Mouse (Mus musculus) forebrain, embryonic 10.5 days (tissue): ENCODE data around the gene Slc5a5. TPM values are rescaled to one million over a fixed set of nuclear protein-coding genes. Genes with fewer than 3 reads are reported as not detected.

Experiments
- DNase-seq: peaks from one replicate; pipeline ENCODE4 v3.0.0-alpha.2; 2017; ENCODE audit warnings: low spot score; ENCODE audit errors: extremely low spot score
- H3K27ac ChIP-seq: fragments of 300-500 bp; sonication (generic); 2 replicates; pipeline ENCODE4 v1.5.1; 2016; ENCODE audit warnings: mild to moderate bottlenecking
- H3K27me3 ChIP-seq: fragments of 300-500 bp; sonication (generic); 2 replicates; pipeline ENCODE4 v1.6.1; 2016; ENCODE audit warnings: mild to moderate bottlenecking; ENCODE audit not compliant: poor library complexity, severe bottlenecking
- H3K36me3 ChIP-seq: fragments of 300-500 bp; sonication (generic); replicated peaks from 2 replicates; pipeline ENCODE4 v1.6.1; 2016; ENCODE audit warnings: mild to moderate bottlenecking, moderate library complexity
- H3K4me1 ChIP-seq: fragments of 300-500 bp; sonication (generic); 2 replicates; pipeline ENCODE4 v1.6.1; 2016
- H3K4me3 ChIP-seq: fragments of 300-500 bp; sonication (generic); 2 replicates; pipeline ENCODE4 v1.5.1; 2016; ENCODE audit warnings: mild to moderate bottlenecking, moderate library complexity
- H3K9me3 ChIP-seq: fragments of 300-500 bp; sonication (generic); 2 replicates; pipeline ENCODE4 v1.6.1; 2016; ENCODE audit warnings: mild to moderate bottlenecking, moderate library complexity
- WGBS: fragments of 180-500 bp; shearing (Covaris S2); methylation state at CpG from one replicate; pipeline ENCODE4 v1.1.7; 2016; 5-methylcytosine and 5-hydroxymethylcytosine counted together
- polyA plus RNA-seq: library from polyadenylated mRNA; unstranded; fragments of >200 nt; fragmentation: Nextera tagmentation; extraction: Ambion mirVana; gene quantifications from 2 replicates; pipeline ENCODE4 v1.2.1, GENCODE M21; 2016

Slc5a5 gene
- polyA plus RNA-seq, 1 experiment from 2014 or later: 0.36 TPM

DNA sequence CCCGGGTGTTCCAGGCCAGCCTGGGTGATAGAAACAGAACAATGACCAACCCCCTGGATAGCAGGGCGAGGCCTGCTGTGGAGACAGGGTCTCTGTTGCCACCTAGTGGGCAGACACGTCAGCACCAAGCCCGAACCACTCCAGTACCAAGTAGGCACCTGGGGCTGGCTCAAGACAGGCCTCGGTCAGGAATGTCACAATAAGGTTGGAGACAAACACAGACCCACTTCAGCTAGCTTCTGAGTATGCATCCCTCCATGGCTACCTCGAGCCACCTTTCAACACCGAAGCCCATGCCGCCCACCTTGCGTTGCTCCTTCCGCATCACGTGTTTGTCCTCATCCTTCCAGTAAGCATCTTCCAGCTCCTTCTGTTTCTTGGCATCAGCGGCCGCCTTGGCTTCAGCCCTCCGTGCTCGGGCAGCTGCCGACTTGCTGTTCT lies 22.9 kb downstream of the Slc5a5 start:
- Histone ChIP-seq H3K4me3 (0 out of 2 replicates have a peak overlapping the region, but pooled peaks have one; percentile 42), H3K27ac (peak overlapping the region; percentile 74), H3K27me3 (peaks cover 17% of the 10 kb centered on the region), H3K9me3 (no peaks in the 10 kb centered on the region), H3K4me1 (peaks cover 71% of the 10 kb centered on the region), H3K36me3 (peaks cover 16% of the 10 kb centered on the region)
- peak; percentile 73 for DNase-seq
- 47% methylated on average over 16 of the region's 16 CpGs for WGBS

DNA sequence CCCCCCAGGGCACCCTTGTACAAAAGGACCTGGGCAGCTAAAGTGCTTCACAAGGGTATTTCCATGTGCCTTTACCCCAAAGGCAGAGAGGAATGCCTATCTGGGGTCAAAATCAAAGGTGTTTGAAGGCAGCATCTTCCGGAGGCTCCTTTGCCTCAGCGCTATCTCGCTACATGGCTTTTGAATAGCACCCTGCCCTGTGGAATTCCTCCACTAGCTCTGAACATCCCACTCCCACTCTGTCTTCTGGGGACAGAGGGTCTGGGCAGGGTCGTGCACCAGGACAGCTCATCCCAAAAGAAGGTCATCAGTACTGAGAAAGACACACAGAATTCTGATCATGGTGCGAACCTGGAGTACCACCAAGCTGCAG lies 23.4 kb downstream of the Slc5a5 start:
- no peaks in the 10 kb centered on the region for H3K9me3 ChIP-seq
- peak overlapping the region; percentile 74 for H3K27ac ChIP-seq
- peaks cover 16% of the 10 kb centered on the region for H3K36me3 ChIP-seq
- H3K4me3 ChIP-seq: peak overlapping the region; percentile 42; the same call in 1 of the 2 replicates
- 38% methylated on average over 5 of the region's 5 CpGs for WGBS
- no peak for DNase-seq
- H3K27me3 ChIP-seq: peaks cover 21% of the 10 kb centered on the region
- H3K4me1 ChIP-seq: peaks cover 75% of the 10 kb centered on the region

DNA sequence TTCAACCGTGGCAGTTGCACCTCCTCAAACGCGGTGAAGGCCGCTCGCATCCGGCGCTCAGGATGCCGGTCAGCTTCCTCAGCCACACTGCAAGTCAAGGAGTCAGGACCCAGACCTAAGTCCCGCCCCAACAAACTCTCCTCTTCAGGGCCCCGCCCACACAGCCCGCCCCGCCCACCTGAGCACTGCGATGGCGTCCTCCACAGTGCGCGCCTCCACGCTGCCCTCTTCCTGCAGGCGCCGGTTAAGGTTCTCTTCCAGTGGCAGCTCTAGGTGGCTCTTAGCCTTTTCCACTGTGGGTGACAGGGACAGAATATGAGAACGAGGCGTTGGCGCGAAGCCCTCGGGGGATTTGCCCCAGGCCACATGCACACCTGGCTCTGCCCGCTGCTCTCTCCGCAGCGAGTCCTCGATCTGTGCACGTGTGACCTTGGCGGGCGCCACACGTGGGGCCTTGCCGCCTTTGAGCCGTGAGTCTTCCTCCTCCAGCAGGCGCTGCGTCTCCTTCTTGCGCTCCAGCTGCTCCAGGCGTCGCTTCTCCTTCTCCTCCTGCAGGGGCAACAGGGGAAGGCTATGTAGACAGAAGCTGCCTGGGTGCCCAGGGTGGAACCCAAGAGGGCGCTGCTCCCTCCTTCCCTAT lies 23.9 kb downstream of the Slc5a5 start:
- DNase-seq: peak; percentile 72
- Histone ChIP-seq H3K4me1 (peaks cover 76% of the 10 kb centered on the region), H3K27me3 (peaks cover 26% of the 10 kb centered on the region), H3K36me3 (peaks cover 16% of the 10 kb centered on the region), H3K4me3 (peak overlapping the region; percentile 42), H3K27ac (peak overlapping the region; percentile 74), H3K9me3 (no peaks in the 10 kb centered on the region)
- 11% methylated on average over 40 of the region's 40 CpGs for WGBS

DNA sequence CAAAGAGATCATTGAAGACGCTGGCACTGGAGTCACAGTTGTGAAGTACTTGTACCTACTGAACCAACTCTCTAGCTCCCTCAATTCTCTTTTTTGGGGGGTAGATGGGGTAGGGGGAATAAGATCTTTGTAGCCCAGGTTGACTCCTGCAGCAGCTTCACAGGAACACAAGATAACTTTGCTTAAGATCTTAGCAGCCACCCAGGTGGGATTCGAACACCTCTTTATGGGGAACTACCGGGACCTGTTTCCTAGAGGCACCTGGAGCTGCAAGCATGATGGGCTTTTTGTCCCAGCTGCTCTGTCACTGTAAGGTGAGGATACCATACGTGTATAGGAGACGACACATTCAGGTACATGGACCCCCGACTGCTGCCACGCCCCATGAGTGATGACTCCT lies 26.0 kb downstream of the Slc5a5 start:
- peak overlapping the region; percentile 66; the same call in 1 of the 2 replicates for H3K4me3 ChIP-seq
- H3K4me1 ChIP-seq: peaks cover 83% of the 10 kb centered on the region
- H3K36me3 ChIP-seq: peaks cover 16% of the 10 kb centered on the region
- no peak for DNase-seq
- WGBS: 87% methylated on average over 7 of the region's 7 CpGs
- peaks cover 47% of the 10 kb centered on the region for H3K27me3 ChIP-seq
- H3K27ac ChIP-seq: peak overlapping the region; percentile 98; the same call in 1 of the 2 replicates
- no peaks in the 10 kb centered on the region for H3K9me3 ChIP-seq

DNA sequence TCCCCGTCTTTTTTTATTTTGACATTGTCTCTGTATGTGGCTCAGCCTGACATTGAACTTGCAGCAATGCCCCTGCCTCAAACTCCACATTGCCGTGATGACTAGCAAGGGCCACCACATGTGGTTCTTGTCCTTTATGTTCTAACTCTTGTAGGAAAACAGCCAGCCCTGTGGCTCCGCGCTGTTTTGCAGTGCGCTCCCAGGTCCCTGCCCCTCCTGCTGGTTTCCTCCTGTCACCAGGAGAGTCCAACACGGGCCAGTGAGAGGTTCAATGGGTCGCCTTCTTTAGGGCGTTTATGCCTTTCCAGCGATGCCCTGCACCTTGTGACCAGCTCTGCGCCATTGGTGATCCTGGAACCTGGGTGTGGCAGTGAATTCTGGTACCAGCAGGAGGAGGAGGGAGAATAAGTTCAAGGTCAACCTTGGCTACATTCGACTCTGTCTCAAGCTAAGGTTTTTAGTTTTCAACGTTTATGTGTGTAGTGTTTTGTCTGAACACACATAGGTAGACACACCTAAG lies 26.5 kb downstream of the Slc5a5 start:
- DNase-seq: no peak
- Histone ChIP-seq H3K27ac (peak overlapping the region; percentile 98), H3K36me3 (peaks cover 16% of the 10 kb centered on the region), H3K9me3 (no peaks in the 10 kb centered on the region), H3K4me3 (peak overlapping the region; percentile 66), H3K4me1 (peaks cover 82% of the 10 kb centered on the region), H3K27me3 (peaks cover 52% of the 10 kb centered on the region)
- WGBS: 9% methylated on average over 12 of the region's 12 CpGs

DNA sequence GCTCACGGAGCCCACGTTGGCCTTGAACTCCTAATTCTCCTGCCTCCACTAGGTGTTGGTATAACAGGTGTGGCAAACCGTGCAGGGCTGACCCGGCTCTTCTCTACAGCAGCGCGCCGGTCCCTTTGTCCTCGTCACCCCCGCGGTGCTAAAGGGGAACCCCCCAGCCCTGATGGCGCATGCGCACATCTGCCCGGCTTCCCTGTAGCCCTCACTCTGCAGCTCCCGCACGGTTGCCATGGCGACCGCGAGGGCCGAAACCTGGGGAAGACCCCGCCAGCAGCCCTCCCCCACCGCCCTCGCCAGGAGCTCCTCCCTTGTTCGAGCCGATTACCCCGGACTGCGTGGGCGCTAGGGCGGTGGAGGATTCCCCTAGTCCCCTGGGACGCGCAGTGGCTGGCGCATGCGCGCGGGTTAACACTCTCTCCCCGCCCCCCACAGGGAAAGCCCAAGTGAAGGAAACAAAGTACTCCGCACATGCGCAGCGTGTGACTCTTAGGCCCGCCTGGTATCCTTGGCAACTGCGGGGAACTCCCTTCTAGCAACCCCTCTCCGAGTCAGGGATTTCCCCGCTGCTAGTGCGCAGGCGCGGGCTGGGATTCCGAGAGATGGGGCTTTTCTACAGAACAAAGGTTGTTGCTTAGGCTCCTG lies 27.1 kb downstream of the Slc5a5 start:
- Histone ChIP-seq H3K27me3 (peaks cover 57% of the 10 kb centered on the region), H3K4me3 (peak overlapping the region; percentile 66), H3K27ac (peak overlapping the region; percentile 98), H3K36me3 (peaks cover 16% of the 10 kb centered on the region), H3K4me1 (peaks cover 82% of the 10 kb centered on the region), H3K9me3 (no peaks in the 10 kb centered on the region)
- WGBS: under 1% methylated on average over 46 of the region's 46 CpGs
- peak; percentile 99 for DNase-seq

DNA sequence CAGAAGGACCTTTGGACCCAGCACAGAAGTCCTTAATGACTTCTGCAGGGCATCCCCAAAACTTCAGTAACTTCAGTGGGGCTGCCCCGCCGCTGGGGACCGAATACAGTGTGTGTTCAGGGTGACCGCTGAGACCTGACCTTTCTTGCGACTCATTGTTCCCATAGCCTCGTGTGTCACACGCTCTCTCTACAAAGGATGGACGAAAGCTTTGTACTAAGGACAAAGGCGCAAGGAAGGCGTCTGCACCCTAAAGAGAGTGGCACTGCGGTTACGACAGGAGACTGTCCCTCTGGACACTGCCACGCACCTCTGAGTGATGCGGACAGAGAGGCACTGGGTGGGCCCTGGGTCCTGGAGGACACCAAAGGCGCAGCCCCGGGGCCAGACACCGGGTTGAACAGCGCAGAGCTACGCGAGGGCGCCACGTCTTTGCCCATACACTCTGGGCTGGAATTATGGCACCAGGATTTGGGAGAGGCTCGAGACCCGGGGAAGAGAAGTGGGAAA lies 27.8 kb downstream of the Slc5a5 start:
- no peaks in the 10 kb centered on the region for H3K9me3 ChIP-seq
- peak overlapping the region; percentile 66 for H3K4me3 ChIP-seq
- H3K27me3 ChIP-seq: peaks cover 57% of the 10 kb centered on the region
- peak overlapping the region; percentile 98 for H3K27ac ChIP-seq
- under 1% methylated on average over 24 of the region's 24 CpGs for WGBS
- H3K4me1 ChIP-seq: peaks cover 81% of the 10 kb centered on the region
- peak; percentile 72 for DNase-seq
- H3K36me3 ChIP-seq: peaks cover 16% of the 10 kb centered on the region

DNA sequence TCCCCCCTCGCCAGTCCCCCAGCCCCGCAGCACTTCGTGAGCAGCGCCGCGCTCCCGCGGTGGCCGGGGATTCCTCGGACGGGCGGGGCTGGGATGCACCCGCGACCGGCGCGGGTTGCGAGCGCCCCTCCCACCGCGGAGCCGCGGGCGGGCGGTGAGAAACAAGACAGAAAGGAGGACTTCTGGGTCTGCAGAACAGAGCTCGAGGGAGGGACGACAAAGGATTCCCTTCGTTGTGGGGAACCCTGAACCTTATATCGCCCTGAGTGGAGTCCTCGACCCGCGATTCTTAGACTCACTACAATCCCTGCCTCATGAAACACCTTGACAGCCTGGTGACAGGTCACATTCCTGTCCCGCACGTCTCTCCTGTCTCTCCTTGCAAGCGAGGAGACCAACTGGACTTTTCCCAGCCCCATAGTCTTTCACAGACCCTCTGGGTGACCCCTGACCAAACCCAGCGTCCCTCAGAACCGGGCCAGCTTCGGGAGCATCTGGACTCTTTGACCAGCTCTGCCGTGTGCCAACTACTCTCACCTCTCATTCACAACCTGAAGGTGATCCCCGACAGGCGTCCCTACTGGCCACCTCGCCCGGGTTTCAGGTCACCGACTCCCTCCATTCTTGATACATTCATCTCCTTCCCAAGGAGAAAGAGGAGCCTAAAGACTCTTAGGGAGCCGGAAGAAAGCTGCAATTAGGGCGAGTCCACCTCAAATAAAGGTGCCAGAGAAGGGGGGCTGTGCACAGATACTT lies 28.4 kb downstream of the Slc5a5 start:
- Histone ChIP-seq H3K4me1 (peaks cover 75% of the 10 kb centered on the region), H3K27ac (peak overlapping the region; percentile 98), H3K36me3 (peaks cover 16% of the 10 kb centered on the region), H3K9me3 (no peaks in the 10 kb centered on the region), H3K27me3 (peaks cover 55% of the 10 kb centered on the region), H3K4me3 (peak overlapping the region; percentile 66)
- peak; percentile 50 for DNase-seq
- under 1% methylated on average over 46 of the region's 46 CpGs for WGBS

DNA sequence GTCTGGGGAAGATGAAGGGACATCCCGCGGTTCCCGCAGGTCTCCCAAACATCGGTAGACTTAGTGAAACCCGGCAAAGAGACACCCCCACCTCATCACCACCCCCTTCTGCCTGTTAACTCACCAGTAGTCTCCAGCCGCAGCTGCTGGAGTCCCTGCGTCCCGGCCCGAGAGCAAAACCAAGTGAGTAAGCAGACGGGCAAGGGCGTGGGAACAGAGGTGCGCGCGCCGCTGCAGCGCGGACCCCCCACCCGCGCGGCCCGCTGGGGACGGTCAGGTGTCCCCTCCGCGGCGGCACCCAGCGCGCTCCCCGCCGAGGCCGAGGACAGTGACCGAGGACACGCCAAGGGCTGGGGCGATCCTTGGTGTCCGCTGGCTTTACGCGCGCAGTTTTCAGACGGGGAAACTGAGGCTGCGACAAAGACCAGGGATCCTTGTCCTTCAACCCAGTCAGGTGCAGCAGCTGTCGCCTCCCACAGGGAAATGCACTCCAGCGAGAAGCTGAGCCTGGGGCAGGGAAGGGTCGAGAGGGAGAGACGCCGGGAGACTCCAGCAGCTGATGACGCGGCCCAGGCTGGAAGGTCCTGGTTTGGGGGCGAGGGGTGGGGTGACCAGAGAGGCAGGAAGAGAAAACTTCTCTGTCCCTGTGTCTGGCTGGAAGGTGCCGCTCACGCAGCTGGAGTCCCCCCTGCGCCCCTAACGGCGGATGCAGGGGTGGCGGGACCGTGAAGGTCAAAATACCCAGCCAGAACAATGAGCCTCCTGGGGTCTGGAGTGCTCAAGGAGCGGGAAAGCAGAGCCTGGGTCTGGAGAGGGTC lies 29.5 kb downstream of the Slc5a5 start, which contains the start of gene Kcnn1:
Gene Kcnn1, minus strand, starts transcription at position 435 of the 818 bp plus-strand sequence.
- Histone ChIP-seq H3K36me3 (peaks cover 6% of the 10 kb centered on the region), H3K9me3 (no peaks in the 10 kb centered on the region), H3K4me1 (peaks cover 73% of the 10 kb centered on the region), H3K27me3 (peaks cover 44% of the 10 kb centered on the region), H3K4me3 (peak within 1 kb of the TSS; percentile 66), H3K27ac (peak within 1 kb of the TSS; percentile 98)
- peak; percentile 59 for DNase-seq
- under 1% methylated on average over 55 of the region's 55 CpGs for WGBS

DNA sequence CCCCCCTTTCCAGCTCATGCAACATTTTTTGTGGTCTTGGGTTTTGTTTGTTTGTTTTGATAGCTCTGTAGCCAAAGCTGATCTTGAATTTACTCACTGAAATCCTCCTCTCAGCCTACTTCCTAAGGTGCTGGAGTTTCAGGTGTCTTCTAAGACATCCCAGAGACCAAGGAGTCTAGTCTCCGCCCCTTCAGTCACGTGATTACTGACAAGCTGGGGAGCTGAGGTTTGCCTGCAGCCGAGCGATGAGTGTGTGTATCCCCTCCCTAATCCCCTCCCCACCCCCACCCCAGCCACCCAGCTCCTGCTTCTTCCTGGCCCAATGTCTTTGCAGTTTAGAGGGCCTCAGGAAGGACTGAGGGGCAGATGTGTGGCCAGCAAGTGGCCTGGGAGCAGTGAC lies 35.0 kb downstream of the Slc5a5 start:
- peaks cover 45% of the 10 kb centered on the region for H3K27me3 ChIP-seq
- peaks cover 4% of the 10 kb centered on the region; the same call in 1 of the 2 replicates for H3K36me3 ChIP-seq
- peak overlapping the region; percentile 78 for H3K27ac ChIP-seq
- peak overlapping the region; percentile 62 for H3K4me3 ChIP-seq
- no peak for DNase-seq
- 2% methylated on average over 4 of the region's 4 CpGs for WGBS
- peaks cover 51% of the 10 kb centered on the region for H3K4me1 ChIP-seq
- no peaks in the 10 kb centered on the region for H3K9me3 ChIP-seq

DNA sequence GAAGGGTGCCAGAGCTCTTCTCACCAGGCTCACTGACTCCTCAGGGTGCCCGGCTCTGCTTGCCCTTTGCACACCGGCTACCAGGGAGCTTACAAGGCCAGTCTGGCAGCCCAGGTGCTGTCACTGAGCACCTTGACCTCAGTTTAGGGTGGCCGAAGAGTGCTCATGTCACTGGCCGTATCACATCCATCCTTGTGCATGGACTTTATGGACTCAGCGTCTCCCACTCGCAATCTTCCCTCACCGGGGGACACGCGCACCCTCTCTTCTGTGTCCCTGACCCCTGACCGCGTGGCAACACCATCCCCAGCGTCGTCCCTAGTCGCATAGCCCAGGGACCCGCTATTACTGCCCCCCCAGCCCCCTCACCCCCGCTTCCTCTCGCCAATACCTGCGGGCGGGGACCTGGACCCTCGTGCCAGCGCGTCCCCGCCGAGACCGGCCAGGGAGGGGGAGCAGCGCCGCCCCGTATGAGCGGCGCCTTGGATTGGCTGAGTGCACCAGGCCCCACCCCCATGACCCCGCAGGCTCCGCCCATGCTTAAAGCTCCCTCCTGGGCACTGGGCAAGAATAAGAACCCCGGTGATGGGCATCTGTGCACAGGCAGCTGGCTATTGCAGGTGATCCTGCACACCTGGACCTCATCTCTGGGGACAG lies 35.9 kb downstream of the Slc5a5 start:
- Histone ChIP-seq H3K9me3 (no peaks in the 10 kb centered on the region), H3K27ac (peak overlapping the region; percentile 78), H3K36me3 (peaks cover 4% of the 10 kb centered on the region; the same call in 1 of the 2 replicates), H3K27me3 (peaks cover 41% of the 10 kb centered on the region), H3K4me1 (peaks cover 51% of the 10 kb centered on the region), H3K4me3 (peak overlapping the region; percentile 62)
- peak; percentile 73 for DNase-seq
- WGBS: 8% methylated on average over 33 of the region's 33 CpGs
